Mouse (Mus musculus): Measurements from ENCODE around the gene Prmt8. TPM values are rescaled to one million over a fixed set of nuclear protein-coding genes. Genes with fewer than 3 reads are reported as not detected.

Gene Prmt8
- polyA plus RNA-seq, 1 experiment, result not detected

GRCm38 (mm10) chr6:127767706-127768493 is 1.4 kb downstream of the Prmt8 start:
- Histone ChIP-seq H3K4me3 (ENCODE audit: extremely low read depth, insufficient read depth, insufficient read length) (no peak overlapping the region), H3K27me3 (ENCODE audit: control insufficient read depth, insufficient read depth, low read length) (peaks cover 18% of the 10 kb centered on the region), H3K36me3 (ENCODE audit: control insufficient read depth, insufficient read depth, low read length) (no peaks in the 10 kb centered on the region), H3K27ac (ENCODE audit: insufficient read depth, low read length) (no peak overlapping the region), H3K4me1 (ENCODE audit: control insufficient read depth, insufficient read depth, insufficient read length) (no peaks in the 10 kb centered on the region)
- 4% methylated on average over 49 of the region's 49 CpGs for WGBS
- no peak for DNase-seq (ENCODE audit: low read depth in 1 of 2, low spot score in 2 of 2)
- TF ChIP-seq CTCF (IDR thresholded peaks at IDR 0.05; ENCODE audit: extremely low read depth, insufficient read depth, insufficient read length, insufficient replicate concordance) (no peak), POLR2A (IDR thresholded peaks at IDR 0.05; ENCODE audit: low read depth, low read length) (no peak)

- Histone ChIP-seq H3K36me3 (ENCODE audit: control insufficient read depth, insufficient read depth, low read length) (no peaks in the 10 kb centered on the region), H3K27me3 (ENCODE audit: control insufficient read depth, insufficient read depth, low read length) (peaks cover 18% of the 10 kb centered on the region), H3K4me1 (ENCODE audit: control insufficient read depth, insufficient read depth, insufficient read length) (no peaks in the 10 kb centered on the region), H3K27ac (ENCODE audit: insufficient read depth, low read length) (no peak overlapping the region), H3K4me3 (ENCODE audit: extremely low read depth, insufficient read depth, insufficient read length) (no peak overlapping the region)
- 9% methylated on average over 18 of the region's 18 CpGs for WGBS
- DNase-seq (ENCODE audit: low read depth in 1 of 2, low spot score in 2 of 2), result no peak
- no peak for TF ChIP-seq CTCF (IDR thresholded peaks at IDR 0.05; ENCODE audit: extremely low read depth, insufficient read depth, insufficient read length, insufficient replicate concordance)
- TF ChIP-seq POLR2A (IDR thresholded peaks at IDR 0.05; ENCODE audit: low read depth, low read length), result no peak
These were observed 2.0 kb downstream of the Prmt8 start for GRCm38 (mm10) chr6:127767201-127767705.

- Histone ChIP-seq H3K27ac (ENCODE audit: insufficient read depth, low read length) (no peak overlapping the region), H3K27me3 (ENCODE audit: control insufficient read depth, insufficient read depth, low read length) (peaks cover 18% of the 10 kb centered on the region), H3K4me1 (ENCODE audit: control insufficient read depth, insufficient read depth, insufficient read length) (no peaks in the 10 kb centered on the region), H3K4me3 (ENCODE audit: extremely low read depth, insufficient read depth, insufficient read length) (no peak overlapping the region), H3K36me3 (ENCODE audit: control insufficient read depth, insufficient read depth, low read length) (no peaks in the 10 kb centered on the region)
- TF ChIP-seq CTCF (IDR thresholded peaks at IDR 0.05; ENCODE audit: extremely low read depth, insufficient read depth, insufficient read length, insufficient replicate concordance) (no peak), POLR2A (IDR thresholded peaks at IDR 0.05; ENCODE audit: low read depth, low read length) (no peak)
- 7% methylated on average over 28 of the region's 28 CpGs for WGBS
- no peak for DNase-seq (ENCODE audit: low read depth in 1 of 2, low spot score in 2 of 2)
These were observed 2.6 kb downstream of the Prmt8 start for GRCm38 (mm10) chr6:127766641-127767200.

- WGBS, result 12% methylated on average over 9 of the region's 11 CpGs
- Histone ChIP-seq H3K4me1 (ENCODE audit: control insufficient read depth, insufficient read depth, insufficient read length) (no peaks in the 10 kb centered on the region), H3K27me3 (ENCODE audit: control insufficient read depth, insufficient read depth, low read length) (peaks cover 18% of the 10 kb centered on the region), H3K27ac (ENCODE audit: insufficient read depth, low read length) (no peak overlapping the region), H3K36me3 (ENCODE audit: control insufficient read depth, insufficient read depth, low read length) (no peaks in the 10 kb centered on the region), H3K4me3 (ENCODE audit: extremely low read depth, insufficient read depth, insufficient read length) (no peak overlapping the region)
- TF ChIP-seq POLR2A (IDR thresholded peaks at IDR 0.05; ENCODE audit: low read depth, low read length), result no peak
- no peak for TF ChIP-seq CTCF (IDR thresholded peaks at IDR 0.05; ENCODE audit: extremely low read depth, insufficient read depth, insufficient read length, insufficient replicate concordance)
- no peak for DNase-seq (ENCODE audit: low read depth in 1 of 2, low spot score in 2 of 2)
These were observed 3.1 kb downstream of the Prmt8 start for GRCm38 (mm10) chr6:127766041-127766604.

- H3K36me3 ChIP-seq (ENCODE audit: control insufficient read depth, insufficient read depth, low read length), result no peaks in the 10 kb centered on the region
- no peaks in the 10 kb centered on the region for H3K4me1 ChIP-seq (ENCODE audit: control insufficient read depth, insufficient read depth, insufficient read length)
- H3K4me3 ChIP-seq (ENCODE audit: extremely low read depth, insufficient read depth, insufficient read length), result no peak overlapping the region
- H3K27ac ChIP-seq (ENCODE audit: insufficient read depth, low read length), result no peak overlapping the region
- 43% methylated on average over 5 of the region's 5 CpGs for WGBS
- DNase-seq (ENCODE audit: low read depth in 1 of 2, low spot score in 2 of 2), result no peak
- TF ChIP-seq CTCF (IDR thresholded peaks at IDR 0.05; ENCODE audit: extremely low read depth, insufficient read depth, insufficient read length, insufficient replicate concordance) (no peak), POLR2A (IDR thresholded peaks at IDR 0.05; ENCODE audit: low read depth, low read length) (no peak)
- H3K27me3 ChIP-seq (ENCODE audit: control insufficient read depth, insufficient read depth, low read length), result peaks cover 18% of the 10 kb centered on the region
These were observed 3.7 kb downstream of the Prmt8 start for GRCm38 (mm10) chr6:127765573-127765972.

GRCm38 (mm10) chr6:127758264-127758663 is 11.0 kb downstream of the Prmt8 start:
- TF ChIP-seq CTCF (IDR thresholded peaks at IDR 0.05; ENCODE audit: extremely low read depth, insufficient read depth, insufficient read length, insufficient replicate concordance) (no peak), POLR2A (IDR thresholded peaks at IDR 0.05; ENCODE audit: low read depth, low read length) (no peak)
- no peaks in the 10 kb centered on the region for H3K4me1 ChIP-seq (ENCODE audit: control insufficient read depth, insufficient read depth, insufficient read length)
- no peaks in the 10 kb centered on the region for H3K27me3 ChIP-seq (ENCODE audit: control insufficient read depth, insufficient read depth, low read length)
- 84% methylated on average over 4 of the region's 4 CpGs for WGBS
- no peak overlapping the region for H3K27ac ChIP-seq (ENCODE audit: insufficient read depth, low read length)
- DNase-seq (ENCODE audit: low read depth in 1 of 2, low spot score in 2 of 2), result no peak
- no peak overlapping the region for H3K4me3 ChIP-seq (ENCODE audit: extremely low read depth, insufficient read depth, insufficient read length)
- H3K36me3 ChIP-seq (ENCODE audit: control insufficient read depth, insufficient read depth, low read length), result no peaks in the 10 kb centered on the region
